Mouse (Mus musculus): ENCODE data around the gene Pink1. TPM values are rescaled to one million over a fixed set of nuclear protein-coding genes. Genes with fewer than 3 reads are reported as not detected.

Gene Pink1
- polyA plus RNA-seq, 1 experiment: 338 TPM

DNA sequence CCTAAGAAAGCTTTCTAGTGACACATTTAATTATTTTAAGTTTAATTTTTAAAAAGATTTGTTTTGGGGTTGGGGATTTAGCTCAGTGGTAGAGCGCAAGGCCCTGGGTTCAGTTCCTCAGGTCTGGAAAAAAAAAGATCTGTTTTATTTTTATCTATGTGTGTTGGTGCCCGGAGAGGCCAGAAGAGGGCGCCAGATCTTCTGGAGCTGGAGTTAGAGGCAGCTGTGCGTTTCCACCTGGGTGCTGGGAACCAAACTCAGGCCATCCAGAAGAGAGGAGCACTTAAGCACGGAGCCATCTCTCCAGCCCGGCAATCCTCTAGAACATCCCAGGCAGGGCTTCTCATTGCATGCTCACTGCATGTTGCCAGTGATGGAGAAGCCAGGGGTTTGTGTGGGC lies 9.7 kb downstream of the Pink1 start:
- no peak for DNase-seq (ENCODE audit: extremely low spot score in 1 of 2, low spot score in 1 of 2)

DNA sequence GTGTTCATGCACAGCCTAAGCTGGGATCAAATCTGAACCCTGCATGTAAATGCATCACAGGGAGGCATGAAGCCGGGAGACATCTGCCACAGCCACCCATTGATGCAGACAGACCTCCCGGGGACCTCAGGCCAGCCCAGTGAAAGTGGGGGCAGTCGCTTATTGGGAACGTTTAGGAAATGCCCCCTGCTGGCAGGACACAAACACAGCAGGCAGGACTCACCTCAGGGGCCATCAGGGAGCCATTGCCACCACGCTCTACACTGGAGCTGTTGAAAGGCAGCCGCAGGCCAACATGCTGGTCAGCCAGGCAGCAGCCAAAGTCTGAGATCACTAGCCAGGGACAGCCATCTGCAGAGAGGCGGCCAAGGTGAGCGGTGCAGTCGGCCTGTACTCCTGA lies 10.3 kb downstream of the Pink1 start:
- DNase-seq (ENCODE audit: extremely low spot score in 1 of 2, low spot score in 1 of 2): no peak

DNA sequence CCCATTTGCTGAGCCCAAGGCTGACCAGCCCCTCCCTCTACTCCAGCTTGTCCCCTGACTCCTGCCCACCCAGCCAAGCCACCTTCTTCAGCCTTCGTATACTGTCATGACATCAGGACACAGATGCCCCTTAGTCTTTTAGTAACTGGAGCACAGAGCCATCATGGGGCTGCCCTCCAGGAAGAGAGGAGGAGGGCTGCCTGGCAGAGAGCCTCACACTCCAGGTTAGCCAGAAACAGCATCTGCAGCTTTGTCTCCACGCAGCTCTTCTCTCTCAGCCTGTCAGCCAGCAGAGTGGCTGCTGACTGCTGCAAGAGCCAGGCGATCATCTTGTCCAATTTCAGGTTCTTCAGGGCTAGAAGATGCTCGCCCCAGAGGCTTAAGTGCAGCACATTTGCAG lies 12.3 kb downstream of the Pink1 start:
- no peak for DNase-seq (ENCODE audit: extremely low spot score in 1 of 2, low spot score in 1 of 2)

DNA sequence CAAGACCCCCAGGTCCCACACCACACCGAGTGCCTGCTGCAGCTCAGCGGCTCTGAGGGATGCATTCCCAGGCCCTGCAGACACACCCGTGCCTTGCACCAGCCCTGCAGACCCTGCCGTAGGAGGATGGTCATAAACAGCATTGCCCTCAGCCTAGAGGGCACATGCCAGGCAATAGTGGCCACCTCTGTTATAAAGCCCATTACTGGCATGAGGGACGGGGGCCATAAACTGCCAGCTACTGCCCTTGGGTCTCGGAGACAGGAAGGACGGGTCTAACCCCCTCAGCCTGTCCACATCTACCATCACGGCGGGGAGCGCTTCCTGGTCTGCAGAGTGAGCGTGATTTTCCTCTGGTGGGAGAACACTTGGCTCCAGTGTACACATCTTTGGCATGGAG lies 13.1 kb downstream of the Pink1 start:
- no peak for DNase-seq (ENCODE audit: extremely low spot score in 1 of 2, low spot score in 1 of 2)

DNA sequence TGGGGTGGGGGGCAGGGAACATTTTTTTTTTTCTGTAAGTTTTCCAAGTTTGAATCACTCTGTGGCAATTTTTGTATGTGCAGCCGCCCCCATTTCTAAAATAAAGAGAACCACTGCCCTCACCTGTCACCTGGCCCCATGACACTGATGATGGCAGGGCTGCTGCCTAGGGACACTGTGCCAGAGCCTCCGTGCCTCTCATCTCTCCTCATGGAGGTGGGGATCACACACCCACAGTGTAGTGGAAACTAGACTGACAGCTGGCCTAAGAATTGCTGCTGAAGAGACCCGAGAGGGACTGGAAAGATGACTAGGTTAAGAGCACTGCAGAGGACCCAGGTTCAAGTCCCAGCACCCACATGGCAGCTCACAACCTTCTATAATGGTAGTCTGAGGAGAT lies 14.0 kb downstream of the Pink1 start:
- DNase-seq (ENCODE audit: extremely low spot score in 1 of 2, low spot score in 1 of 2): no peak

DNA sequence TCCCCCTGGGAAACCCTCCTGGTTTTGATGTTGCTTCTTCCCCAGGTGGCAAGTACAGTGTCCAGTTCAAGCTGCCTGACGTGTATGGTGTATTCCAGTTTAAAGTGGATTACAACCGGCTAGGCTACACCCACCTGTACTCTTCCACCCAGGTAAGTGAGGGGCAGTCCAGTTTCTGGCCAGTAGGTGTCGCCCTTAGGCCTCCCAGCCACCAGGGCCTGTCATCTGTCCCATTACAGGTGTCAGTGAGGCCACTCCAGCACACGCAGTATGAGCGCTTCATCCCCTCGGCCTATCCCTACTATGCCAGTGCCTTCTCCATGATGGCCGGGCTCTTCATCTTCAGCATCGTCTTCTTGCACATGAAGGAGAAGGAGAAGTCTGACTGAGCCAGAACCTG lies 14.5 kb downstream of the Pink1 start:
- DNase-seq (ENCODE audit: extremely low spot score in 1 of 2, low spot score in 1 of 2): peak in 1 of 2 experiments; percentile 67

DNA sequence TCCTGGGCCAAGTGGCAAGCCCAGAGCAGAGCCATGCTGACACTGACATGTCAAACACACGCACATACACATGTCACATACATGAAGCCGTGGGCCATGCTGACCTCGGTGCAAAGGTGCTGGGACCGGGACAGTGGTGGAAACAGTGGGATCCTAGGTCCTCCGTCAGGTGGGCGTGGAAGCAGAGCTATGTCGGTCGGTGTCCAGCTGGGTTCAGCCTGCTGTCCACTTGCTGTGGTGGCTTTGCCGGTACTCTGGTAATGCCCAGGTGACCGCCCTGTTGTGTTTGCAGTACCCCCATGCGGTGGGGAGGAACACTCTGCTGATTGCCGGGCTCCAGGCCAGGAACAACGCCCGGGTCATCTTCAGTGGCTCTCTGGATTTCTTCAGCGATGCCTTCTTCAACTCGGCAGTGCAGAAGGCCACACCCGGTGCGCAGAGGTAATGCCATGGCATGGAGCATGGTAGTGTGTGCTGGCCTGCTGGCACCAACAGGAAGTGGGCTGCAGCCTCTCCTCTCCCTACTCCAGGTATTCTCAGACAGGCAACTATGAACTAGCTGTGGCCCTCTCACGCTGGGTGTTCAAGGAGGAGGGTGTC lies 15.7 kb downstream of the Pink1 start:
- DNase-seq (ENCODE audit: extremely low spot score in 1 of 2, low spot score in 1 of 2): no peak

DNA sequence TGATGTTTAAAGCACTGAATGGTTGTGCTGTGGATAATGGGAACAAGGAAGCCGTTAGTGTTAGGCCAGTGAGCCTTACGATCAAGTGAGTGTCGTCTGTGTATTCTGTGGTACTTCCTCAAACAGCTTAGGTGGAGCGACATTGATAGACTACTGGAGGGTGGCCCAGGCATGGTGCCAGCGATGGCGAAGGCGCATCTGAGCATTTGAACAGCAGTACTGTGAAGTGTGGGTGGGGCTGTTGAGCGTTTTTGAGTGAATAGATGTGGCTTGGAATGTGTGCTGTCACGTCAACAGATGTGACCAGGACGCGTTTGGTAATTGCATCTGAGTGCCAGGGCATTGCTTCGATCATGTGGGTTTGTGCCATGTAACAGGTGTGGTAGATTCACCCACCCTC lies 18.4 kb downstream of the Pink1 start:
- peak in 1 of 2 experiments; percentile 58 for DNase-seq (ENCODE audit: extremely low spot score in 1 of 2, low spot score in 1 of 2)

DNA sequence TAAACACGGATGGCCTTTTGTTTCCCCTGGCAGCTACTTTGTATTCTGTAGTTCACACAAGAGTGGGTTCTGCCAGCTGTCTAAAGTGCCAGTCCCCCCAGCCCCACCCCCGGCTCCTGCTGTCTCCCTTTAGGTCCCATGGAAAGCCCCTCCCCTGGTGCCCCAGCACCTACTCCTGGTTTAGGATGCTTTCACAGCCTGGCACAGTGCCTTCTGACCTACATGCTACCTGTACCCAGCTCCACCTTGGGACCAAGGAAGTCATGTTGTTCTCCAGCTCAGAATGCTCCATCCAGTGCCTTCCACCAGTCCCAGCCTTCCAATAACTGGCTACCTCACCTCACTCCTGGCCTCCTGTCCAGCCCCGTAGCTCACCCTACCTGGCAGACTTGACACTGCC lies 19.1 kb downstream of the Pink1 start:
- DNase-seq (ENCODE audit: extremely low spot score in 1 of 2, low spot score in 1 of 2): no peak

DNA sequence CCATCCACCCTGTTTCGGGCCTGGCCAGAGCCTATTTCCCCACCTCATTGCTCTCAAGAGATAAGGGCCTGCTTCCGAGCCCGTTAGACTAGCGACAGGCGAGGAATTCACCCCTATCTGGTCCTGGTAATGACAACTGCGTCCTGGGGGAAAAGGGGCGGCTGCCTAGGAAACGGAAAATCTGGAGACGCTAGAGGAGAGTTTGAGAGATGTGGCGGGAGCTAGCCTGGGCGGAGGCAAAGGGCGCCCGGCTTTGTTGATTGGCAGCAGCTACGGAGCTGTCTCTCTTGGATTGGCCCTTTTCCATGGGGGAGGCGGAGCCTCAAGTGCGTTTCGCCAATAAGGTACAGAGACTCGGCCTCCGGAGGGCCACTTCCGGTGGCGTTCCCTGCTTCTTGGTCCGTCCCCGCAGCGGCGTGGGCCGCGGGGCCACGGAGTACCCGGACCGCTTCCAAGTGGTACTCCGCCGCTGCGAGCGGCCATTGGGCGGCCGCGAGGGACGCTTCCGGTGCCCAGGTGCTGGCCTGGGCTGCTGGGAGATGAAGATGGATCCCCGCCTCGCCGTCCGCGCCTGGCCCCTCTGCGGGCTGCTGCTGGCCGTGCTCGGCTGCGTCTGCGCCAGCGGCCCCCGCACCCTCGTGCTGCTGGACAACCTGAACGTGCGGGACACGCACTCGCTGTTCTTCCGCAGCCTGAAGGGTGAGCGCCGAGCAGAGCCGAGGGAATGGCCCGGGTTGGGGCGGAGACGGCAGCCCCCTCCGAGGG lies 21.6 kb downstream of the Pink1 start, which contains the start of gene Ddost:
TSS of gene Ddost (plus strand) at position 391 of the 765 bp plus-strand sequence.
- peak; percentile 97 to 99 for DNase-seq (ENCODE audit: extremely low spot score in 1 of 2, low spot score in 1 of 2)

DNA sequence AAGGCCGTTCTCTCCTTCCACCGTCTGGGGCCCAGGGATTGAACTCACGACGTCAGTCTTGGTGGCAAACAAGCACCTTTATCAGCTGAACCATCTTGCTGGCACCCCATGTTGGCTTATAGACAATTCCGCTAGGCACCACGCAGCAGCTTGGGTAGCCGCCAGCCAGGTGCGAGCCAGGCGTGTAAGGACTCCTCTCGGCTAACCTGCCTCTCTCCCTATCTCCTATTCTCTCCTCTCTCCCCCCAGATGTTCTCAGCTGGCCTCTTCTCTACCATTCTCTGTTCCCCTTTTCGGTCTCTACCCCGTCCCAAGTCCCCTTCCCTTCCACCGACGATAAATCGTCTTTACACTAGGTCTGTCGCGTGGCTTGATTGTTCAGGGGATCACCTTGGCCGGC lies 22.4 kb downstream of the Pink1 start:
- DNase-seq (ENCODE audit: extremely low spot score in 1 of 2, low spot score in 1 of 2): no peak

DNA sequence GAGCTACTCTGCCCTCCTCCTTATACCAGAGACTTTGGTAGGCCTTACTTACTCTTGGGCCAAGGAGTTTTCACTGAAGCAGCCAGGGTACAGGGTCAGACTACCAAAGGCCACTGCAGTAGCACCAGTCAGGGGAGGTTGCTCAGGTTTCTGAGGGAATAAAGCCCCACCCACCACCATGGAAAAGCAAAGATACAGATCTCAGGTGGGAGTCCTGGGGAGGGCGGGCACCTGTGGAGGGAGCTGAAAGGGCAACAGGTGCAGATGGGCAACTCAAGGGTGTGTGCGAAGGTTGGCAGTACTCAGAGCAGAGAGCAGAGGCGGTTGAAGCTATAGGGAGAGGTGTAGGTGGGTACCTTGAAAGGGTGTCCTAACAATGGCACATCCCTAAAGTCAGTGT lies 23.1 kb downstream of the Pink1 start:
- no peak for DNase-seq (ENCODE audit: extremely low spot score in 1 of 2, low spot score in 1 of 2)

DNA sequence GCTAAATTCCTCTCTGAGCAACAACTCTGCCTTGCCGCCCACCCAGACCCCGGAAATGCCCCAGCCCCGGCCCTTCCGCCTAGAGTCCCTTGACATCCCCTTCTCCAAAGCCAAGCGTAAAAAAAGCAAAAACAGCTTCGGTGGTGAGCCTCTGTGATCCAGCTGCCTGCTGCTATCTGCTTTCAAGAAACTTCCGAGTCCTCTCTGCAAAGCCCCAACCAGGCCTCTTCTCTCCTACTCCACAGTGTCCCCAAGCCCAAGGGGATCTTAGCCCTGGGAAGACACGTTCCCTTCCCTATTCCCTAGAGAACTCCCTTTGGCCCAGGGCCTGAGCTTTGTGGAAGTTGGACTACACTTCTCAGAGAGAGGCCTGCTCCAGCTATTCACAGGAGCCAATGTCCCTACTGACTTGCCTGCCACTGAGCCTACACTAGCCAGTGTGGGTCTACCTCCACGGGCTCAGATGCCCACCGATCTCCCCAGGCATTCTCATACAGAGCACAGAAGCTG lies 24.8 kb downstream of the Pink1 start:
- no peak for DNase-seq (ENCODE audit: extremely low spot score in 1 of 2, low spot score in 1 of 2)

DNA sequence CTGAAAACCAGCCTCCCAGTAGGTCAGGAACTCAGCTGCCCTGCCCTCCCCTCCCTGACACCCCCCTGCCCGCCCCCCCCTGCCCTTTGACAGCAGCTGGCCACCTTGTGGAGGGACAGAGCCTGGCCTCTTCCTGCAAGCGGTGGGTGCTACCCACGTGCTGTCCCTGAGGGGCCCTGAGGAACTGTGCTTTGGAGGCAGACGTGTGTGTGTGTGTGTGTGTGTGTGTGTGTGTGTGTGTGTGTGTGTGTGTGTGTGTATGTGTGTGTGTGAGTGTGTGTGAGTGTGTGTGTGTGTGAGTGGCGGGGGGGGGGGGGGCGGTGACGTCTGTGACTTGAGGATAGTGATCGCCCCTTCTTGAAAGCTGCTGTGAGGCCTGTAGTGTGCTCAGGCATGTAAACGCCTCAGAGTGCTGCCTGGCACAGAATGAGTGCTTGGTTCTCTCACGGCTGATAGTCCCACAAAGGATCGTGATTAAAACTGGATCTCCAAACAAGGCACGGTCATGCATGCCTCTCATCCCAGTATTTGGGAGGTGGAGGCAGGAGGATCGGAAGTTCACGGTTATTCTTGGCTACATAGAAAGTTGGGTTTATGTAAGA lies 32.1 kb downstream of the Pink1 start:
- DNase-seq (ENCODE audit: extremely low spot score in 1 of 2, low spot score in 1 of 2): no peak

DNA sequence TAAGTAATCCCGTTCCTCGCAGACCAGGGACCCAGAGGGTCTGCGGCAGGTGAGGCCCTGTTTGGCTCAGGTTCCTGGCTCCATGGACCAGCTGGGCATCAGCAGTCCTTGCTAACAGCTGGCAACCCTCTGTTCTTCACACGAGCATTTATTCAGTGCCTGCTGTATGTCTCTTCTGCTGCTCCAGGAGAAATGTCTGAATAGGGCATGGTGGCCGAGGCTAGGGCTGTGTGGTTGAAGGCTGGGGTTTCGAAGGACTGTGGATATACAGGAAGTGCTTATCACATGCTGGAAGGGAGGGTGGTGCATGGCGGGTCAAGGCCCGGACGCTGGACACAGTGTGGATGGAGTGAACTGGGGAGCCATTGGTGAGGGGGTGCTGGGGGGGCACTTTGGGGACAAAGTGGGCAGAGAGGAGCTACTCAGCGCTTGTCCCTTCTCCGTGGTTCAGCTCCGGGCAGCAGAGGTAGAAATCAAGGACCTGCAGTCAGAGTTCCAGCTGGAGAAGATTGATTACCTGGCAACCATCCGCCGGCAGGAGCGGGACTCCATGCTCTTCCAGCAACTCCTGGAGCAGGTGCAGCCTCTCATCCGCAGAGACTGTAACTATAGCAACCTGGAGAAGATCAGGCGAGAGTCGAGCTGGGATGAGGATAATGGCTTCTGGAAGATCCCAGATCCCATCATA lies 32.7 kb downstream of the Pink1 start:
- peak in 1 of 2 experiments; percentile 39 for DNase-seq (ENCODE audit: extremely low spot score in 1 of 2, low spot score in 1 of 2)

DNA sequence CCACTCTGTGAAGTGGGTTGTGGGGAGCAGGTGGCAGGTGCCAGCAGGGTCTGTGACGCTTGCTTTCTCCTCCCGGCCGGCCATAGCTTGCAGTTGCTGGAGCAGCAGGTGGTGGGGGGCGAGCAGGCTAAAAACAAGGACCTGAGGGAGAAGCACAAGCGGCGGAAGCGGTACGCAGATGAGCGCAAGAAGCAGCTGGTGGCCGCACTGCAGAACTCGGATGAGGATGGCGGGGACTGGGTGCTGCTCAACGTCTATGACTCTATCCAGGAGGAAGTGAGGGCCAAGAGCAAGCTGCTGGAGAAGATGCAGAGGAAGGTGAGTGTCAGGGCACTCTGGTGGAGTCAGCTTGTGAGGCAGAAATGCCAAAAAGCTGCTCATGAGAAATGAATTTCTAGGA lies 34.1 kb downstream of the Pink1 start:
- no peak for DNase-seq (ENCODE audit: extremely low spot score in 1 of 2, low spot score in 1 of 2)

DNA sequence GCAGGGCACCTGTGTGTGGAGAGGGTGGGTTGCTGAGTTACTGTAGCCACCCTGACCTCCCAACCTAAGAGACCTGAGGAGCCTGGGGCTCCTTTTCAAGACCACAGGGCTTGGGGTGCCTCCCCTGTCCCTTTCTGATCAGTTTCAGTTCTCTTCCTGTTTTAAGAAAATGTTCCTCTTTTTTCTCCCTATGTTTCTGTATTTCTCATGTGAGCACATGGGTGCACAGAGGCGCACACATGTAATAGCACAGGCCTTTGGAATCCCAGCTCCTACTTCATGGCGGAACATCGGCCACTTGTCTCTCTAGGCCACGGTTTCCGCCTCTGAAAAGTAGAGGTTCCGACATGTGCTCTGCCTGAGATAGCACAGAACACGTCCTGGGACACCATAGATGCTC lies 37.4 kb downstream of the Pink1 start:
- DNase-seq (ENCODE audit: extremely low spot score in 1 of 2, low spot score in 1 of 2): no peak

DNA sequence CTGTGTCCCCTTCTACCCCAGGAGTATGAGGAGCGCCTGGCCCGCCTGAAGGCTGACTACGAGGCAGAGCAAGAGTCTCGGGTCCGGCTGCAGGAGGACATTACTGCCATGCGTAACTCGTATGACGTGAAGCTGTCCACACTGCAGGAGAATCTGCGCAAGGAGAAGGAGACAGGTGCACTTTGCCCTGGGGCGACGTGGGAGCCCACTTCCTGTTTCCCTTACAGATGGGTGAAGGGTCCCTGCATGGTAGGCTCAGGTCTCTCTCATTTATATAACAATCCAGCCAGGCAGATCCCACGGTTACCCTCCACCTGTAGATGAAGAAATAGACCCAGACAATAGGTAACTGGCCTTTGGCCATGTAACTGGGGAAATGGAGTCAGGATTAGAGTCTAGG lies 39.7 kb downstream of the Pink1 start:
- no peak for DNase-seq (ENCODE audit: extremely low spot score in 1 of 2, low spot score in 1 of 2)

DNA sequence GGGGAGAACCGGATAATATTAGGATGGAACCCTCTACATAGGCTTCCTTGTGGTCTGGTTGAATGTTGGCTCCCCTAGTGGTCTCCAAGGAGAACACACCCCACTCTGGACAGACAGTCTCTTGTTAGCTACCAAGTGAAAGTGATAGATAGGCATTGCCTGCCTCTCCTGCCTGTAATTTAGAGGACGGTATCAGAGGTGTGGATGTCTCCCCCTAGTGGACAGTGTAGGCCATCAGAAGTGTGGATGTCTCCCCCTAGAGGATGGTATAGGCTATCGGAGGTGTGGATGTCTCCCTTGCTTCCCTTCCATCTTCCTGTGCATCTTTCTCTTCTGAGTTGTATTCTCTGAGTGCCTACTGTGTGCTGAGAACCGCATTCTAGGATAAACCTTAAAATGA lies 43.3 kb downstream of the Pink1 start:
- peak; percentile 44 to 91 for DNase-seq (ENCODE audit: extremely low spot score in 1 of 2, low spot score in 1 of 2)

DNA sequence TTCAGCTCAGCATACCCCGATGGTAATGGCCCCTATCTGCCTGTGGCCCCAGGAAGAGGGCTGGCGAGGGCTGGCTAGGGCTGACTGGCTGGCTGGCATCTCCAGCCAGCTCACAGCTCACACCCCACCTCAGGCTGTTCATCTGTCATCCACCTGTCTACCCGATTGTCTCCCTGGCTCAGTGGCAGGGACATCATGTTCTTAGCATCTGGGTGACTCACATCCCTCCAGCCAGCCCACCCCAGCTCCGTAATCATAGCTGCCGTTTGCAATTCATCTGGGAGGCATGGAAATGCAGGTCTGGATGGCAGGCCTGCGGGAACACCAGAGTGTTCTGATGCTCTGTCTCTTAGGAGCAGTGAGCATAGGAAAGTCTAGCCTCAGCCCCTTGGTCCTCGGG lies 47.8 kb downstream of the Pink1 start:
- peak in 1 of 2 experiments; percentile 68 for DNase-seq (ENCODE audit: extremely low spot score in 1 of 2, low spot score in 1 of 2)

Measured in frontal cortex, adult 2 months (tissue).